Comparison of ENCODE assay signal across 17 mouse cellular contexts in genomic region chr11:75792535-75792934, GRCm38 (mm10). TPM values are rescaled to one million over a fixed set of nuclear protein-coding genes. Genes with fewer than 3 reads are reported as not detected.
"Had no signal": no experiment of that assay in that cellular context is flagged by ENCODE, and none has a peak within 500 bp of the region (broad histone marks: within the 10 kb centered on the region; RNA-seq: fewer than 3 reads in every experiment).

No protein-coding gene starts in this region.

- H3K36me3 ChIP-seq: liver, embryonic 13.5 days; midbrain, embryonic 12.5 days; midbrain, embryonic 15.5 days; neural tube, embryonic 13.5 days had no signal

- H3K4me2 ChIP-seq: liver, embryonic 13.5 days; midbrain, embryonic 12.5 days; midbrain, embryonic 15.5 days; neural tube, embryonic 13.5 days had no signal

- H3K4me3 ChIP-seq: liver, embryonic 13.5 days; midbrain, embryonic 12.5 days; midbrain, embryonic 15.5 days; neural tube, embryonic 13.5 days had no signal

- DNase-seq: kidney, adult 18-20 months; kidney, postnatal 25 days; liver, embryonic 13.5 days; lung, adult 2 months; lung, postnatal 14 days; lung, postnatal 4 days; right cerebral cortex, postnatal 4 days; thymus, adult 2 months; thymus, postnatal 14 days; thymus, postnatal 4 days had no signal

- H3K9me3 ChIP-seq: liver, embryonic 13.5 days; midbrain, embryonic 12.5 days; midbrain, embryonic 15.5 days; neural tube, embryonic 13.5 days had no signal

- ATAC-seq: midbrain, embryonic 15.5 days had no signal

- H3K9ac ChIP-seq: liver, embryonic 13.5 days; midbrain, embryonic 12.5 days; midbrain, embryonic 15.5 days; neural tube, embryonic 13.5 days had no signal

- H3K27ac ChIP-seq: kidney, postnatal 0 days; liver, embryonic 13.5 days; midbrain, embryonic 12.5 days; midbrain, embryonic 15.5 days; neural tube, embryonic 13.5 days; stomach, postnatal 0 days had no signal

RNA-seq across cellular contexts. Expression of gene Doc2b, which starts 3.3 kb away (rescaled TPM):
- total RNA-seq: megakaryocyte, adult 5-6 weeks; neutrophil, adult 5-6 weeks had no signal
